Mouse (Mus musculus): Measurements from ENCODE around the gene Adgrg7. TPM values are rescaled to one million over a fixed set of nuclear protein-coding genes. Genes with fewer than 3 reads are reported as not detected.
A peak's percentile ranks its signal among the peaks of the same experiment; 100 is the strongest.

Gene Adgrg7
- polyA plus RNA-seq (2014; fragmentation: Nextera tagmentation; extraction: Ambion mirVana): not detected in 2 replicates

- H3K9ac ChIP-seq (replicated peaks; ENCODE audit: low read length): no peak within 1 kb of the TSS
- no peaks in the 10 kb centered on the region for H3K27me3 ChIP-seq (ENCODE audit: control insufficient read depth, insufficient read depth, low read length)
- no peak within 1 kb of the TSS for H3K4me3 ChIP-seq (replicated peaks; ENCODE audit: low read depth, low read length)
- ATAC-seq (ENCODE audit: low FRiP score, low TSS enrichment): no peak
- H3K4me1 ChIP-seq (ENCODE audit: control insufficient read depth, insufficient read depth, low read length): no peaks in the 10 kb centered on the region
- no peaks in the 10 kb centered on the region for H3K9me3 ChIP-seq (ENCODE audit: control insufficient read depth, low read length)
- no peaks in the 10 kb centered on the region for H3K36me3 ChIP-seq (ENCODE audit: control insufficient read depth, insufficient read depth, low read length)
- no peak within 1 kb of the TSS for H3K4me2 ChIP-seq (ENCODE audit: low read length)
- H3K27ac ChIP-seq (replicated peaks; ENCODE audit: low read depth, low read length): no peak within 1 kb of the TSS
- WGBS: 73% methylated on average over 8 of the region's 8 CpGs
- DNase-seq: no peak
These were observed at the start of gene Adgrg7 for GRCm38 (mm10) chr16:56795481-56796139. TSS of gene Adgrg7 (minus strand) at chr16:56795855.

- no peak overlapping the region for H3K4me3 ChIP-seq (replicated peaks; ENCODE audit: low read depth, low read length)
- H3K27me3 ChIP-seq (ENCODE audit: control insufficient read depth, insufficient read depth, low read length): no peaks in the 10 kb centered on the region
- no peak overlapping the region for H3K9ac ChIP-seq (replicated peaks; ENCODE audit: low read length)
- no peak overlapping the region for H3K4me2 ChIP-seq (ENCODE audit: low read length)
- 90% methylated on average over 5 of the region's 5 CpGs for WGBS
- H3K4me1 ChIP-seq (ENCODE audit: control insufficient read depth, insufficient read depth, low read length): no peaks in the 10 kb centered on the region
- ATAC-seq (ENCODE audit: low FRiP score, low TSS enrichment) (no peak), DNase-seq (no peak)
- no peaks in the 10 kb centered on the region for H3K36me3 ChIP-seq (ENCODE audit: control insufficient read depth, insufficient read depth, low read length)
- no peak overlapping the region for H3K27ac ChIP-seq (replicated peaks; ENCODE audit: low read depth, low read length)
- H3K9me3 ChIP-seq (ENCODE audit: control insufficient read depth, low read length): no peaks in the 10 kb centered on the region
These were observed 47.3 kb upstream of the Adgrg7 start for GRCm38 (mm10) chr16:56842988-56843387.

GRCm38 (mm10) chr16:56833312-56833711, 37.7 kb upstream of the Adgrg7 start:
- WGBS: 84% methylated on average over 1 of the region's 1 CpGs
- H3K27ac ChIP-seq (replicated peaks; ENCODE audit: low read depth, low read length): no peak overlapping the region
- ATAC-seq (ENCODE audit: low FRiP score, low TSS enrichment): no peak
- no peak overlapping the region for H3K9ac ChIP-seq (replicated peaks; ENCODE audit: low read length)
- no peaks in the 10 kb centered on the region for H3K9me3 ChIP-seq (ENCODE audit: control insufficient read depth, low read length)
- no peak for DNase-seq
- no peaks in the 10 kb centered on the region for H3K4me1 ChIP-seq (ENCODE audit: control insufficient read depth, insufficient read depth, low read length)
- H3K27me3 ChIP-seq (ENCODE audit: control insufficient read depth, insufficient read depth, low read length): no peaks in the 10 kb centered on the region
- H3K36me3 ChIP-seq (ENCODE audit: control insufficient read depth, insufficient read depth, low read length): no peaks in the 10 kb centered on the region
- no peak overlapping the region for H3K4me2 ChIP-seq (ENCODE audit: low read length)
- no peak overlapping the region for H3K4me3 ChIP-seq (replicated peaks; ENCODE audit: low read depth, low read length)

- H3K4me2 ChIP-seq (ENCODE audit: low read length): no peak overlapping the region
- DNase-seq (no peak), ATAC-seq (ENCODE audit: low FRiP score, low TSS enrichment) (no peak)
- H3K4me3 ChIP-seq (replicated peaks; ENCODE audit: low read depth, low read length): no peak overlapping the region
- no peak overlapping the region for H3K27ac ChIP-seq (replicated peaks; ENCODE audit: low read depth, low read length)
- no peak overlapping the region for H3K9ac ChIP-seq (replicated peaks; ENCODE audit: low read length)
- no peaks in the 10 kb centered on the region for H3K9me3 ChIP-seq (ENCODE audit: control insufficient read depth, low read length)
- no peaks in the 10 kb centered on the region for H3K36me3 ChIP-seq (ENCODE audit: control insufficient read depth, insufficient read depth, low read length)
- no peaks in the 10 kb centered on the region for H3K4me1 ChIP-seq (ENCODE audit: control insufficient read depth, insufficient read depth, low read length)
- WGBS: 95% methylated on average over 2 of the region's 2 CpGs
- no peaks in the 10 kb centered on the region for H3K27me3 ChIP-seq (ENCODE audit: control insufficient read depth, insufficient read depth, low read length)
These were observed 36.3 kb upstream of the Adgrg7 start for GRCm38 (mm10) chr16:56831986-56832385.

GRCm38 (mm10) chr16:56801370-56802109, 5.9 kb upstream of the Adgrg7 start:
- Histone ChIP-seq H3K36me3 (ENCODE audit: control insufficient read depth, insufficient read depth, low read length) (no peaks in the 10 kb centered on the region), H3K4me2 (ENCODE audit: low read length) (no peak overlapping the region), H3K4me1 (ENCODE audit: control insufficient read depth, insufficient read depth, low read length) (no peaks in the 10 kb centered on the region), H3K9me3 (ENCODE audit: control insufficient read depth, low read length) (no peaks in the 10 kb centered on the region), H3K27me3 (ENCODE audit: control insufficient read depth, insufficient read depth, low read length) (no peaks in the 10 kb centered on the region), H3K27ac (replicated peaks; ENCODE audit: low read depth, low read length) (no peak overlapping the region), H3K4me3 (replicated peaks; ENCODE audit: low read depth, low read length) (no peak overlapping the region), H3K9ac (replicated peaks; ENCODE audit: low read length) (no peak overlapping the region)
- DNase-seq (no peak), ATAC-seq (ENCODE audit: low FRiP score, low TSS enrichment) (no peak)
- WGBS: 84% methylated on average over 6 of the region's 6 CpGs

GRCm38 (mm10) chr16:56800946-56801345, 5.3 kb upstream of the Adgrg7 start:
- no peaks in the 10 kb centered on the region for H3K4me1 ChIP-seq (ENCODE audit: control insufficient read depth, insufficient read depth, low read length)
- no peak for DNase-seq
- WGBS: 90% methylated on average over 7 of the region's 7 CpGs

GRCm38 (mm10) chr16:56800469-56800868, 4.8 kb upstream of the Adgrg7 start:
- ATAC-seq (ENCODE audit: low FRiP score, low TSS enrichment) (no peak), DNase-seq (peak; percentile 35)
- Histone ChIP-seq H3K9ac (replicated peaks; ENCODE audit: low read length) (no peak overlapping the region), H3K4me1 (ENCODE audit: control insufficient read depth, insufficient read depth, low read length) (no peaks in the 10 kb centered on the region), H3K27me3 (ENCODE audit: control insufficient read depth, insufficient read depth, low read length) (no peaks in the 10 kb centered on the region), H3K36me3 (ENCODE audit: control insufficient read depth, insufficient read depth, low read length) (no peaks in the 10 kb centered on the region), H3K9me3 (ENCODE audit: control insufficient read depth, low read length) (no peaks in the 10 kb centered on the region), H3K27ac (replicated peaks; ENCODE audit: low read depth, low read length) (no peak overlapping the region), H3K4me3 (replicated peaks; ENCODE audit: low read depth, low read length) (no peak overlapping the region), H3K4me2 (ENCODE audit: low read length) (no peak overlapping the region)
- WGBS: 39% methylated on average over 2 of the region's 2 CpGs

More at GRCm38 (mm10) chr16:56800946-56801345, 5.3 kb upstream of the Adgrg7 start:
- Histone ChIP-seq H3K9me3 (ENCODE audit: control insufficient read depth, low read length) (no peaks in the 10 kb centered on the region), H3K4me3 (replicated peaks; ENCODE audit: low read depth, low read length) (no peak overlapping the region), H3K36me3 (ENCODE audit: control insufficient read depth, insufficient read depth, low read length) (no peaks in the 10 kb centered on the region), H3K27me3 (ENCODE audit: control insufficient read depth, insufficient read depth, low read length) (no peaks in the 10 kb centered on the region), H3K9ac (replicated peaks; ENCODE audit: low read length) (no peak overlapping the region), H3K4me2 (ENCODE audit: low read length) (no peak overlapping the region), H3K27ac (replicated peaks; ENCODE audit: low read depth, low read length) (no peak overlapping the region)
- no peak for ATAC-seq (ENCODE audit: low FRiP score, low TSS enrichment)

- Histone ChIP-seq H3K27me3 (ENCODE audit: control insufficient read depth, insufficient read depth, low read length) (no peaks in the 10 kb centered on the region), H3K27ac (replicated peaks; ENCODE audit: low read depth, low read length) (no peak overlapping the region), H3K36me3 (ENCODE audit: control insufficient read depth, insufficient read depth, low read length) (no peaks in the 10 kb centered on the region), H3K9me3 (ENCODE audit: control insufficient read depth, low read length) (no peaks in the 10 kb centered on the region), H3K4me3 (replicated peaks; ENCODE audit: low read depth, low read length) (no peak overlapping the region), H3K4me1 (ENCODE audit: control insufficient read depth, insufficient read depth, low read length) (no peaks in the 10 kb centered on the region), H3K4me2 (ENCODE audit: low read length) (no peak overlapping the region), H3K9ac (replicated peaks; ENCODE audit: low read length) (no peak overlapping the region)
- ATAC-seq (ENCODE audit: low FRiP score, low TSS enrichment) (no peak), DNase-seq (no peak)
- 84% methylated on average over 3 of the region's 3 CpGs for WGBS
These were observed 3.9 kb upstream of the Adgrg7 start for GRCm38 (mm10) chr16:56799541-56800029.

- H3K9ac ChIP-seq (replicated peaks; ENCODE audit: low read length): no peak overlapping the region
- no peaks in the 10 kb centered on the region for H3K4me1 ChIP-seq (ENCODE audit: control insufficient read depth, insufficient read depth, low read length)
- no peak overlapping the region for H3K4me2 ChIP-seq (ENCODE audit: low read length)
- DNase-seq (no peak), ATAC-seq (ENCODE audit: low FRiP score, low TSS enrichment) (no peak)
- no peaks in the 10 kb centered on the region for H3K9me3 ChIP-seq (ENCODE audit: control insufficient read depth, low read length)
- WGBS: 81% methylated on average over 7 of the region's 7 CpGs
- H3K36me3 ChIP-seq (ENCODE audit: control insufficient read depth, insufficient read depth, low read length): no peaks in the 10 kb centered on the region
- no peak overlapping the region for H3K27ac ChIP-seq (replicated peaks; ENCODE audit: low read depth, low read length)
- H3K4me3 ChIP-seq (replicated peaks; ENCODE audit: low read depth, low read length): no peak overlapping the region
- H3K27me3 ChIP-seq (ENCODE audit: control insufficient read depth, insufficient read depth, low read length): no peaks in the 10 kb centered on the region
These were observed 3.2 kb upstream of the Adgrg7 start for GRCm38 (mm10) chr16:56798873-56799272.
